Mouse (Mus musculus) lung, postnatal 10 days (tissue): ENCODE data around the gene Smim14.
"Not testable (repeated sequence)": the region's sequence is repeated elsewhere in the genome, so short reads cannot be mapped to it uniquely, and the experiment has no call there.

ENCODE experiments used
- DNase-seq: peaks from one replicate; pipeline ENCODE4 v3.0.0; 2021

Smim14 gene

DNA sequence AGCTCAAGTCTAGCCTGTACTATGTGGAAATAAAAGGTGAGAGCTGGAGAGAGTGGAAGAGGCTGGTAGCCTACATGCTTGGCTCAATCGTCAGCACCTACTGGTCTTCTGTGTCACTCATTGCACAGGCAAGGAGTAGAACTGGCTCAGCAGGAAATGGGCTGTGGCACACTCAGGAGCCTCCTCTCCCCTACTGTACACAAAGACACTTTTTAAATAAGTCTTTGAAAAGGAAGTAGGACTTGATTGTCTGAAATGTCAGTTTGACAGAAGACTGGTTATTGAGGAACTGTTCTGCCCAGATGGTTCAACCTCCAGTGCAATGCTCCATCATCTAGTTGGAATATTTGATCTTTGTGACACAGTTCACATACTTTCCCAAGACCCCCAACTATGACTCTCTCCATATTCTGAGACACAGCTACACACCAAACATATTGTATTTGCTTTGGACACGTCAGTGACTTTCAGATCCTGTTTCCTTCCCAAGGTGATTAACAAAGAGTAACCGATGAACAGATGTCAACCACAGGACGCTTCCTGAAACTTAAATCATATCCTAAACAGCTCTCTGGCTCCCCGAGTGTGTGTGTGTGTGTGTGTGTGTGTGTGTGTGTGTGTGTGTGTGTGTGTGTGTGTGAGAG, 22.2 kb downstream of the Smim14 start:
- DNase-seq = peak; percentile 24

DNA sequence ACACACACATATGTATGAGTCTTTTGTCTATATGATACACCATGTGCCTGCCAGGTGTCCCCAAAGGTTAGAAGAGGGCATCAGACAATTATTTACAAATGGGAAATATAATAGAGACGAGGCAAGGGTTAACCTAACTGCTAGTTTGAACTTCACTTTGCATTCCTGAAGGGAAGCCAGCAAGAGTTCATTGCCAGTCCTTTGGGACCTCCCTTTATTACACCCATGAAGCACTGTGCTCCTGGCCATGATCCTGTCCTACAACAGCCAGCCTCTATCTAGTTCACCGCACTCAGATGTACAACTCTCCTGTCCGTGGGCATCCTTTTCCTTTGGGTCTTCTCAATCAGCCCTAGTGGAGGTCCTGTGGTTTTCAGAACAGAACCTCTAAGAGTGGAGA, 23.5 kb downstream of the Smim14 start:
- no peak for DNase-seq

DNA sequence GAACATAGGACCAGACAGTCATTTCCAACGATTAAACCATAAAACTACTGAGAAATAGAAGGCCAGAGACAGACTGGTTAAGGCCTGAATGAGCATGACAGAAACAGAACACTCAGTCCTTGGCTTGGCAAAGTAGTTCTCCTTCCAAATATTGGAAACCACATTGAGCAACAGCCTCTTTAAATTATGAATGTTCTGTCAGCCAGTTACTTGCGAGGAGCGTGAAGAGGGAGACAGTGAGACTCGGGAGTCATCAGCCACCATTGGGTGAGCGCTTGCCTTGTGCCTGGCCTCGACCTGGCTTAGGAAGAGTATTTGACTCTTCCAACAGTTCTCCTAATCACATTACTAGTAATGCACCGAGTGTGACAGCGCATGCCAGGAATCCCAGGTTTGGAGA, 28.6 kb downstream of the Smim14 start:
- no peak for DNase-seq

DNA sequence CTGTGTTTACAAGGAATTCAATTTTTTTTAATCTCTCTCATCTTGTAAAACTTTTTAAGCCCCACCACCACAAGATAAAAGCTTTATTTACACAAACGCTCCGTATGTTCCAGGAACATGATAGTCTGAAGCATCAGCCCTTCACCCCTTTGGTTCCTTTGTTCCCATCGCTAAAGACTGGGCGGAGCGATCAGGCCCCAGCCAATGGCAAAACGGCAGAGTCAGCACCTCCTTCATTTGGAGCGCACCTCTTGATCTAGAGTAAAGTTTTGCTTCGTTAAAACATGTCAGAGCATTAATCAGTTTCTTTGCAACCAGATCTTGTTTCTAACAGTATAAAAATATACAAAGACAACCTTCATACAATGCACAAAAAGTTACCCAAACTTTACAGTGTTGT, 31.2 kb downstream of the Smim14 start:
- DNase-seq = peak; percentile 56

DNA sequence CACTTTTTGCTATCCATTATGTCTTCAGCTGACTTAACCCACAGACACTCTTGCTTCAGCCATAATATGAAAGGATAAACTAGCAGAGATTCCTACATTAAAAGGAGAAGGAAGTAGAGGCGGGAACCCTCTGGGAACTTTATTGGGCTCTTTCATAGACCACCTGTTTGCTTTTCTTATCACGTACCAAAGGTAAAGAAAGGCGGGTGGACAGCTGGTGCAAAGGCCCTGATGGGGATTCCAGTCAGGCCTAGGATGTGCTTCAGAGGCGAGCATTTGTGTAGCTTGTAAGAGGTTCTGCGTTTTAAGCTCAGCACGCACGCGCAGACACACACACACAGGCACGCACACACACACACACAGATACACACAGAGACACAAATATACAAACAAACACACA, 35.6 kb downstream of the Smim14 start:
- no peak for DNase-seq

DNA sequence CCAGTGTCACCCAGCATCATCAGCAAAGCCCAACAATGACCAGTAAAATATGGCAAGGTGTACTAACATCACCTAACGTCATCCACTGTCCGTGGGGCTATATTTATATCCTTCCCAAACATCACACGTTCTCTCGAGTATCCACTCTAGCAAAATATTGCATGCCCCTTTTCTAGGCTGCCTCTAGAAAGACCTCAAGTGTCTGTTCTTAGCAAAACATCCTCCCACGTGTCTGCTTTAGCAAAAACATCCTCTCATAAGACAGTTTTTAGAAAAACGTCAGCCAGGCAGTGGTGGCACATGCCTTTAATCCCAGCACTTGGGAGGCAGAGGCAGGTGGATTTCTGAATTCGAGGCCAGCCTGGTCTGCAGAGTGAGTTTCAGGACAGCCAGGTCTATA, 36.8 kb downstream of the Smim14 start:
- no peak for DNase-seq

DNA sequence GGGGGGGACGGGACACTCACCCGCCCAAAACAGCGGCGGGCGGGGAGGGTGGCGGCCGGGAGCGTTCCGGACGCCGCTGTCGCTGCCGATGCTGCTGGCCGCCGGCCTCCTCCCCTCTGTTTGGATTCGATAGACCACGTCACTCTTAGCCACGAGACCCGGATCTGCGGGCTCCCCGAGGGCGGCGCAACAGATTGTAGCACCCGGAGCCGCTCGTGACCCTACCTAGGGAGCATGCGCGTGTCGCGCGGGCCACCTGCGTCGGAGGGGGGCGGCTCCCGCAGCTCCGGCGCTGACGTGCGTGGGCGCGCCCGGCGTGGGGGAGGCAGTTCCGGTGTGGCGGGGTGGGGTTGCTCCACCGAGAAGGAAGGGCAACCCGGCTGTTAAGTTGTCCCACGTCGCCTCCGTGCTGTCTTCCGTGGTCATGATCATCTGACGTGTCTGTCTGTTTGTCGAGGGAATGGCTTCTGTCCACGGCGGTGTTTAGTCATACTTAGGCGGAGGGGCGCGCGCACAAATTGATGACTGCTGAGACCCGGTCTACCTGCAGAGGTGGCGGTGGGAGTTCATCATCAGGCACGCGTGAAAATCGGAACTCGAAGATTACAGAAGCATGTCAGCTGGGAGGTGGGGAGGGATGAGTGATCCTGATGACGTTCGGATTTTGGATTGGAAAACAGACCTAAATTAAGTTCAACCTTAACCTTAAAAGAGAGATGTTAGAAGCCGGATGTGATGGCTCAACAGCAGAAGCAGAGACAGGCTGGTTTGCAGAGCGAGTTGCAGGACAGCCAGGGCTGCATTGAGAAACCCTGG, 44.1 kb downstream of the Smim14 start, which contains the start of gene Gm43552:
Gene Gm43552 (minus strand): TSS at position 118 of the 816 bp plus-strand sequence.
- DNase-seq = peak; percentile 97

DNA sequence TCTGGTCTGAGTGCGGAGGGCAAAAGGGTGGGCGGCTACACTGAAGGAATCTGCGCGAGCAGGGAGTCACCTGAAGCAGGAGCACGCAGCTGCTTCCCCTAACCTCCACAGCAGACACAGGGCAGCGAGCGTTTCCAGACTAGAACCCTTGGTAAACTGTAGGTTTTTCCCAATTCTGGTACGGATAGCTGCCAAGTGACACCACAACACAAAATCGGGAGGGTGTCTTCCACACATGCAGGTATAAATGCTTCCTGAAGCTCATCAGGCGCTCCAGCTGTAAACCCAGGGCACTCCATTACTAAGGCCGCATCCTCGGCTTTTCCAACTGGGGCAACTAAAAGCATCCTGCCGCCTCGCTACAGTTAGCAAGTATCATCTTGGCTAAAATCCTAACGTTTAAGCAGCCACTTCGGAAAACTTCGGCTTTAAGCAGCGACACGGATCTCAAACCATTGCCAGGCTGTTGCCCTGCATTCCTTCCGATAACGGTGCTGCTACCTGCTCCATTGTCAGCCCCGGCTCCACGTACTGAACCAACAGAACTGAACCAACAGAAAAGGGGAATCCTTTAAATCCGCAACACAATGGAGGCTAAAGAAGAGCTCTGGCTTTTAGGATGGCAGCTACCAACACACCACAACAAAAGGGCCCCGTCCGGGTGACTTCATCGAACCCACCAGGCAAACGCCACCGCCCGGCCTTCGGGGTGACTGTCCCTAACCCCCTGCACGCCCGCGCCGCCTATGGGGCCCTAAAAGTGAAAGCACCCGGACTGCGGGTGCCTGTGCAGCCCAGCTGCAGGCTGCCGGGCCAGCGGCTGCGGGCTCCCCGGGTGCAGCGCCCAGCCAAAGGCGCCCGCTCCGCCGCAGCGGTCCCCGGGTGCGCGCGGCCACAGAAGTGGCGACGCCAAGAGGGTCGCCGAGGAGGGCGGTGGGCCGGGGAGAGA, 44.9 kb downstream of the Smim14 start:
- peak; percentile 83 for DNase-seq

DNA sequence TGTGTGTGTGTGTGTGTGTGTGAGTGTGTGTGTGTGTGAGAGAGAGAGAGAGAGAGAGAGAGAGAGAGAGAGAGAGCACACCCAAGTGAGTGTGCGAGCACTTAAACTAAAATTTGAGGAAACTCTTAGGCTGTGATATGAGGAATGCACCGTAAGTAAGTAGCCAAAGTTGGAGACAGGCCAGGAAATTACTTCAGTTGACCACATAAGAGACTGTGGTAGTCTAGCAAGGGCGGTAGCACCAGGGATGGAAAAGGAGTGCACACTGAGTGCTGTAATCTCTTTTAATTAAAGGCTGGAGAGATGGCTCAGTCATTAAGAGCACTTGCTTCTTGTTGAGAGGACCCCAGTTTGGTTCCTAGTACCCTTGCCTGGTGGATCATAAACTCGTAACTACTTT, 47.2 kb downstream of the Smim14 start:
- peak; percentile 71 for DNase-seq

DNA sequence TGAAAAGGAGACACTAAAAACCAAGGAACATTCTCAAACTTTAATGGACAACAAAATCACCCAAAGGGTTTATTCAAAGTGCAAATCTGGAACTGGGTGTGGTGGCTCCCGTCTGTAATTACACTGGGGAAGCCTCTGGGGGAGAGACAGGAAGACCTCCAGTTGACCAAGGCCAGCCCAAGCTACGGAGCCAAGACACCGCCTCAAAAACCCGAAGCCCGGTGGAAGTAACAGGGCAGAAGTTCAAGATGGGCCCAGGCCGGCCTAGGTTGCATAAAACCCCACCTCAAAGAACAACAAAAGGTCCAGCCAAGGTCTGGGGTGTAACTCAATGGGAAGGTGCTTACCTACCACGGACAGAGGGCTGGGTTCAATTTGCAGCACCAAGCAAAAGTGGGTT, 48.3 kb downstream of the Smim14 start:
- DNase-seq = no peak

DNA sequence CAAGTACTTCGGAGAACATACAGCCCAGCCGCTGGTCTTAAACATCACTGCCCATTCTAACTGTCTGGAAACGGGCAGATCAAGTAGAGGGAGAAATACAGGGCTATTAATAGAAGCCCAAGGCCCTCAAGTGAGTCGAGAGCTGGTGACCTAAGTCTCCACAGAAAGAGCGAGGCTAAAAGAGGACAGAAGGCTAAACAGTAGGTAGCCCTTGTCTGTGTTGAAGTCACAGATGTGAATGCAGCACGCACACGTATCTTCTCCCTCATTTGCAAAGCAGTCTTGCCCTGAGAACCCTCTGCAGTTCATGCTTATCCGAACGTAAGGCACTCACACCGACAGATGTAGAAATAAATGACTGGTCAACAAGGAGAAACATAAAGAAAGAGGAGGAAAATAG, 49.6 kb downstream of the Smim14 start:
- DNase-seq = no peak

DNA sequence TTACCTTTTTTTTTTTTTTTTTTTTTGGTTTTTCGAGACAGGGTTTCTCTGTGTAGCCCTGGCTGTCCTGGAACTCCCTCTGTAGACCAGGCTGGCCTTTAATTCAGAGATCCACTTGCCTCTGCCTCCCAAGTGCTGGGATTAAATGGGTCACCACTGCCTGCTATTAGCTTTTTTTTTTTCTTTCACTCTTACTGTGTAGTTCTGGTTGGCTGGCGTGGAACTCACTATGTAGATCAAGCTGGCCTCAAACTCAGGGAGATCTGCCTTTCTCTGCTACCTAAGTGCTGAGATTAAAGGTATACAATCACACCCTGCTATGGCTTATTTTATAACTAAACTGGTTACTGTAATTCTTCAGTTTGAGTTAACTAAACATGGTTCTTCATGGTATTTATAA, 50.5 kb downstream of the Smim14 start:
- DNase-seq = no peak

DNA sequence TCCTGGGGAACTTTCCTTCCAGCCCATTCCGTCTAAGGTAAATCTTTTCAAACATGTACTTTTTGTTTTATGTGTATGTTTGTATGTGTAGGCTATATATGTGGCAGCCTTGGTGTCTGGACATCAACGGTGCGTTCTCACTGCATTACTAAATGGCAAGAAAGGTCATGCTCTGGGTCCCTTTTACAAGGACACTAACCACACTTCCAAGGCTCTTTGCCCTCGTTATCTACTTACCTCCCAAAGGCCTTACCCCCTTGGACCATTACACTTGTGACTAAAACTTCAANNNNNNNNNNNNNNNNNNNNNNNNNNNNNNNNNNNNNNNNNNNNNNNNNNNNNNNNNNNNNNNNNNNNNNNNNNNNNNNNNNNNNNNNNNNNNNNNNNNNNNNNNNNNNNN, 54.0 kb downstream of the Smim14 start:
- no peak for DNase-seq

DNA sequence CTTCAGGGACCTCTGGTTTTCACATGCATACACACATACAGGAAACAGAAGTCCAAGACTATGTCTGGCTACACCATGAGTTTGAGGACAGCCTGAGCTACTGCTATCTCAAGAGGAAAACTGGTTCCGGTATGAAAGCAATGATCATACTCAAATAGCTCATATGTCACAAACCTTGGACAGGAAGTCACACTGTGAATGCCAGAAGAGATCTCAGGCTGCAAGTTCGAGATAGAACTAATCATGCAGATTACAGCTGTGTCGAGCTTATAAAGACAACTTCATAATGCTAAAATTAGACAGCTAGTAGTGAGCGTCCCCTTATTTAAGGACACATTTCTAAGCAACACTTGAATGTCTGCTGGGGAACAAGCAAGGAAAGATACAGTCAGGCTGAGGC, 56.5 kb downstream of the Smim14 start:
- no peak for DNase-seq

DNA sequence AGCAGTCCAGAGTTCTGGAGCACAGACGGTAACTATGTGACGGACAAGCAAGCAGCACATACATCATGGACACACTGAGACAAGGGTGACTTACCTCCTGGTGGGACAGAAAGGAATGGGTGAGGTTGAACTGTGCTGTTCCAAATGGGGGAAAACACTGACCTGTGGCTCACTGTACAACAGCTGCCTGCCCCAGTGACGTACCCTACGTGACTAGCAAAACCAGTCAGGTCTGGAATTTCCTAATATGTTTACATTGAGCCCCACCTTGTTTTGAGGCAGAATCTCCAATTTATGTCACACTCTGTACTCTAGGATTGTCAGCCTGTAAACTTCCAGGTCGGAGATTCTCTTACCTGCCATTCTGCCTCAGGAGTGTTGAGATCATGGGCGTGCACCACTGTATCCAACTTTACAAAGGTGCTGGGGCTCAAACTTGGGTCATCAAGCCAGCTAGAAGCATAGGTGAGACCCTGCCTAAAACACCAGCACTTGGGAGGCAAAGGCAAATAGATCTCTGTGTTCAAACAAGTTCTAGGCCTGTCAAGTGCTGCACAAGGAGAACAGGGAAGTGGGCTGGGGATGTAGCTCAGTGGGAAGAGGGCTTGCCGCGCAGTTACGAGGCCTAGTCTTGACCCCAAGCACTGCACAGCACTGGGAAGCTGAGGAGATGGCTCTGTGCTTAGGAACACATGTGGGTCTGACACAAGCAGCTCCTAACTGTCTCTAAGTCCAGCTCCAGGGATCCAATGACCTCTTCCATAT, 57.1 kb downstream of the Smim14 start:
- no peak for DNase-seq

DNA sequence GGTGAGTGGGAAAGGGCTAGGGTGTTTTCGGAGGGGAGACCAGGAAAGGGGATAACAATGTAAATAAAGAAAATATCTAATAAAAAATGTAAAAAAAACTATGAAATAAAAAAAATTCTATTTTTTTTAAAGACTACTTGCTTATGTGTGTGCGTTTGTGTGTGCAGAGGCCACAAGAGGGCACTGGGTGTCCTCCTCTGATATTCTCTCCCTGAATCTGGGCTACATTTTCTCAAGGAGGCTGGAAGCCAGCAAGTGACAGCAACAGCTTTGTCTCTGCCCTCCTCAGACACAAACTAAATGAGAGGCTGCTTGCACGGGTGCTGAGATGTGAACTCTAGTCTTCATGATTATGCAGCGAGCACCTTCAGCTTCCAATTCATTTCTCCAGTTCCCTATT, 58.8 kb downstream of the Smim14 start:
- DNase-seq = peak; percentile 61

DNA sequence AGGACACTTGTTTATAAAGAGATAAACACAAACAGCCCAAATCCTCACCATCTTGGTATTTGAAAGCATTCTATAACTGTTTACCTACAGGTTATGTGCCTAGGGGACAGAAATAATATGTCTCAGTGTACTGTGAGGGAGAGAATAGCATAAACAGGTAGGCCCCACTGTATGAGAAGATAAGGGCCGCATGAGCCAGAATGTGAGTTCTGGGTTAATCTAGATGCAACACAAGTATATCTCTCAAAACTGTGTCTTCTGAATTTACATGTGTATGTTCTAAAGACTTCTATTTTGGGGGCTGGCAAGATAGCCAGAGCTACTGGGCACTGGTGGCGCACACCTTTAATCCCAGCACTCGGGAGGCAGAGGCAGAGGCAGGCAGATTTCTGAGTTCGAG, 60.2 kb downstream of the Smim14 start:
- not testable (repeated sequence) for DNase-seq

DNA sequence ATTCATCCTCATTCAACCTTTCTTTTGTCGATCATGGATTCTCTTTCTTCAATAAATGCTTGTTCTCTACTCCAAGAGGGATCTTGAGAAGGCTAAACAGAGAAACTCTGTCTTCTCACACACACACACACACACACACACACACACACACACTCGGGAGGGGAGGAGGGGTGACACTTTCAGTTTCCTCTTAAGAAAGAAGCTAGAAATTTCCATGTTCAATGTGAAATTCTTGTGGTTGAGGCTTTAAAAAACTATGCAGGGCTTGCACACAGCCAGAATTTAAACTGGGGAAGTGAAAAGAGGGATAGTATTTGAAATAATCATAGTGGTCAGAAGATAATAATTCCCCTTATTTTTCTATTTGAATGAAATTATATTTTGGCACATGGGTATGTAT, 61.2 kb downstream of the Smim14 start:
- no peak for DNase-seq

DNA sequence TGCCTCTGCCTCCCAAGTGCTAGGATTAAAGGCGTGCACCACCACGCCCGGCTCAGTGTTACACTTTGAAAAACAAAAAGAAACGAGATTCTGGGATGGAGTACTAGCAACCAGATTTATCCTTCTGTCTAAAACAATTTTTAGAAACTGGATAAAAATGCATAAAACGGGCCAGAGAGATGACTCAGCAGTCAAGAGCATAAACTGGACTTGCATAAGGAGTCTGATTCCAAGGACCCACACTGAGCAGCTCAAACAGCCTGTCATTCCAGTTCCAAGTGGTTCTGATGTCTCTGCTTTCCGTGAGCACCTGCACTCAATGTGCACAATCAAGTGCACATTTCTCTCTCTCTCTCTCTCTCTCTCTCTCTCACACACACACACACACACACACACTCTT, 67.2 kb downstream of the Smim14 start:
- no peak for DNase-seq

DNA sequence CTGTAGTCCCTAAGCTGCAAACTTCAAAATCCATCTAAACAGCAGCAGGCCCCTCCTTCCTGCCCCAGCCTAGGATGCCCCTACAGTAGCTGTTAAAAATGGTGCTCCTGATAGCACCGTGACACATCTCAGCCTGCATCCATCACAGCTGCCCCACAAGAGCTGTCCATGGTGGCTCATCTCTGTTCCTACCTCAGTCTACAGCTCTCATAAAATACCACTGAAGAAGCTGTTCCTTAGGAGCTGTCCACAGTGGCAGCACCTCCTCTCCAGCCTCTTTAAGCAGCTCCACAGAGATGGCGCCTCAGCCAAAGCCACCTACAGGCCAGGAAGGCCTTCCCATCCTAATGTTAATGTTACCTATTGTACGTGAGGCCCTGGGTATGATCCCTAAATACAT, 70.1 kb downstream of the Smim14 start:
- DNase-seq = no peak

DNA sequence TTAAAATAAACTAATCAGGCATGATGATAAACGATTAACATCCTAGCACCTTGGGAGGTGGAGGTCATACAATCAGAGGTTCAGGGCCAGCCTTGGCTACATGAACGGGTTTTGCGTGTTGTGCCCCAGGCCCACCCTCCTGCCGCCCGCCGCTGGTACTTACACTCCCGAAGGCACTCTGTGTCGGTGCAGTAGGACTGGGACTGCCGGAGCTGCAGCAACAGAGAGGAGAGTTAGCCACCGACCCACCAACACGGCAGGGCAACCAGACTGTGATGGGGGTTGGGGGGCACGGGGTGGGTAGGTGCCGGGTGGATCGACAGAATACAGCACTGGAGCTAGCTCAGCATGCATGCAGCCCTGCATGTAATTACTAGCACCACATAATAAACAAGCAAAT, 76.6 kb downstream of the Smim14 start:
- no peak for DNase-seq

DNA sequence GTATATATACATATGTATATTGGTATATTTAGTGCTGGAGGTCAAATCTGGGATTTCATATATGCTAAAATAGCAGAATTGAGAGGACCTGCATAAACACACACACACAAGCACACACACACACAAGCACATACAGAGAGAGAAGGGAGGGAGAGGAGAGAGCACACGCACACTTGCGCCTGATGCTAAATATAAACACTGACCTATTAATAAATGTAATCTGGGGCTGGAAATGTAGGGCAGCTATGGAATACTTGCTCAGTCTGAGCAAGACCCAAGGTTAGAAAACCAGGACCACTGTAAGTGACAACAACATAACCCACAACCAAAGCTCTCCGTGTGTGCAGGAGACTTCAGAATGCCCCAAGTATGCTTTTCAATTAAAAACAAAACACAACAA, 77.5 kb downstream of the Smim14 start:
- no peak for DNase-seq

DNA sequence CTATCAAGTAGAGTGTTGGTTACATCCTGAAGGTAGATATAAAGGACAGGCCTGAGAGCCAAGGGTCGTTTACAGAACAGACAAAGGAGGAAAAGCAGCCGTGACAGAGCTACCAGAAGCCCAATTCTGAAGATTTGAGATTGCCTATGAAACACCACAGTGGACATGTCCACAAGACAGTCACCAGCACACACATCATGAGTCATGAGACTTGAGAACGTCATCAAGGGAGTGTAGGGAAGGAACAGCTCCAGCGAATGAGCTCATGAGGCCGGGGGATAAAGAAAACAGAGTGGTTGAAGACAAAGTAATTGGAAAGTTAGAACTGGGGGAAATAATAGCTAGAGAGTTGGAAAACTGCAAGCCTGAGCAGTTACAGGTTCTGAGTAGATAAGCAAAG, 79.1 kb downstream of the Smim14 start:
- DNase-seq = peak; percentile 19
